Mouse (Mus musculus) forebrain, postnatal 0 days (tissue): Measurements from ENCODE around the gene Dlgap1. TPM values are rescaled to one million over a fixed set of nuclear protein-coding genes. Genes with fewer than 3 reads are reported as not detected.
A peak's percentile ranks its signal among the peaks of the same experiment; 100 is the strongest.

ENCODE experiments used
- ATAC-seq: fragments of 200-750 bp; cut with Nextera tagmentation; 2 replicates; pipeline ENCODE4 v1.8.0; 2017; ENCODE audit warnings: mild to moderate bottlenecking, moderate library complexity
- DNase-seq: peaks from one replicate; pipeline ENCODE4 v3.0.0-alpha.2; 2015
- H3K27ac ChIP-seq: fragments of 300-500 bp; sonication (generic); 2 replicates; pipeline ENCODE4 v1.5.1; 2014; ENCODE audit warnings: low read depth, mild to moderate bottlenecking, antibody characterized with exemption, low read length, moderate library complexity, mixed read lengths
- H3K27me3 ChIP-seq: fragments of 300-500 bp; sonication (generic); 2 replicates; pipeline ENCODE4 v1.6.1; 2014; ENCODE audit warnings: mild to moderate bottlenecking, low read length, mixed read lengths; ENCODE audit not compliant: insufficient read depth
- H3K36me3 ChIP-seq: fragments of 300-500 bp; sonication (generic); 2 replicates; pipeline ENCODE4 v1.6.1; 2014; ENCODE audit warnings: mild to moderate bottlenecking, moderate library complexity; ENCODE audit not compliant: insufficient read depth
- H3K4me1 ChIP-seq: fragments of 300-500 bp; sonication (generic); 2 replicates; pipeline ENCODE4 v1.6.1; 2014; ENCODE audit warnings: antibody characterized with exemption; ENCODE audit not compliant: insufficient read depth
- H3K4me2 ChIP-seq: fragments of 300-500 bp; sonication (generic); 2 replicates; pipeline ENCODE4 v1.6.1; 2014; ENCODE audit warnings: low read depth, mild to moderate bottlenecking, moderate library complexity
- H3K4me3 ChIP-seq: fragments of 300-500 bp; sonication (generic); 2 replicates; pipeline ENCODE4 v1.5.1; 2014; ENCODE audit warnings: low read depth, low read length, mixed read lengths
- H3K9ac ChIP-seq: fragments of 300-500 bp; sonication (generic); 2 replicates; pipeline ENCODE4 v1.6.1; 2014; ENCODE audit warnings: mild to moderate bottlenecking
- H3K9me3 ChIP-seq: fragments of 300-500 bp; sonication (generic); 2 replicates; pipeline ENCODE4 v1.6.1; 2016; ENCODE audit warnings: low read length
- CTCF ChIP-seq: sonication (generic); IDR thresholded peaks from 2 replicates; pipeline ENCODE4 v1.5.1; 2016; ENCODE audit warnings: antibody characterized with exemption, control low read depth, low read depth
- WGBS: fragments of 180-500 bp; shearing (Covaris S2); extraction: QIAGEN DNeasy Blood & Tissue Kit; methylation state at CpG from one replicate; pipeline ENCODE4 v1.1.7; 2014; 5-methylcytosine and 5-hydroxymethylcytosine counted together
- polyA plus RNA-seq: library from polyadenylated mRNA; unstranded; fragments of >200 nt; fragmentation: Nextera tagmentation; extraction: Ambion mirVana; gene quantifications from 2 replicates; pipeline ENCODE4 v1.2.1, GENCODE M21; 2015
- total RNA-seq: library from RNA; depleted of rRNA; stranded (reverse); fragments of >200 nt; gene quantifications from 2 replicates; pipeline ENCODE4 v1.2.3, GENCODE M21; 2014

The Dlgap1 gene
- total and polyA plus RNA-seq, 2 experiments from 2014 or later = 44.8 to 105 TPM

- ATAC-seq (no peak), DNase-seq (no peak)
- H3K9ac ChIP-seq = no peak overlapping the region
- no peaks in the 10 kb centered on the region for H3K9me3 ChIP-seq
- H3K27me3 ChIP-seq = no peaks in the 10 kb centered on the region
- no peaks in the 10 kb centered on the region for H3K4me1 ChIP-seq
- TF ChIP-seq CTCF = no peak
- no peak overlapping the region for H3K4me3 ChIP-seq
- H3K36me3 ChIP-seq = no peaks in the 10 kb centered on the region
- H3K27ac ChIP-seq = no peak overlapping the region
- 57% methylated on average over 3 of the region's 3 CpGs for WGBS
- no peak overlapping the region for H3K4me2 ChIP-seq
These were observed 294.3 kb downstream of the Dlgap1 start for GRCm38 (mm10) chr17:70263156-70263555.

- Histone ChIP-seq H3K9me3 (no peaks in the 10 kb centered on the region), H3K4me2 (no peak overlapping the region), H3K27ac (no peak overlapping the region), H3K4me1 (no peaks in the 10 kb centered on the region), H3K9ac (no peak overlapping the region), H3K27me3 (no peaks in the 10 kb centered on the region), H3K36me3 (no peaks in the 10 kb centered on the region), H3K4me3 (no peak overlapping the region)
- WGBS = 61% methylated on average over 2 of the region's 2 CpGs
- no peak for ATAC-seq
- no peak for DNase-seq
- TF ChIP-seq CTCF = no peak
These were observed 303.3 kb downstream of the Dlgap1 start for GRCm38 (mm10) chr17:70272125-70272524.

GRCm38 (mm10) chr17:70287708-70288107 is 318.8 kb downstream of the Dlgap1 start:
- no peak overlapping the region for H3K4me2 ChIP-seq
- DNase-seq (no peak), ATAC-seq (no peak)
- no peaks in the 10 kb centered on the region for H3K9me3 ChIP-seq
- no peaks in the 10 kb centered on the region for H3K4me1 ChIP-seq
- TF ChIP-seq CTCF = no peak
- H3K36me3 ChIP-seq = no peaks in the 10 kb centered on the region
- no peak overlapping the region for H3K4me3 ChIP-seq
- no peak overlapping the region for H3K27ac ChIP-seq
- no peak overlapping the region for H3K9ac ChIP-seq
- H3K27me3 ChIP-seq = no peaks in the 10 kb centered on the region
- WGBS = 92% methylated on average over 2 of the region's 2 CpGs

GRCm38 (mm10) chr17:70294106-70294505 is 325.2 kb downstream of the Dlgap1 start:
- DNase-seq (peak; percentile 71), ATAC-seq (peak; percentile 92)
- H3K4me3 ChIP-seq = no peak overlapping the region
- 58% methylated on average over 7 of the region's 7 CpGs for WGBS
- no peaks in the 10 kb centered on the region for H3K27me3 ChIP-seq
- TF ChIP-seq CTCF = no peak
- H3K36me3 ChIP-seq = no peaks in the 10 kb centered on the region
- H3K4me1 ChIP-seq = no peaks in the 10 kb centered on the region
- H3K27ac ChIP-seq = peak overlapping the region; percentile 58
- no peak overlapping the region for H3K4me2 ChIP-seq
- H3K9me3 ChIP-seq = no peaks in the 10 kb centered on the region
- H3K9ac ChIP-seq = no peak overlapping the region

- DNase-seq = no peak
- no peaks in the 10 kb centered on the region for H3K4me1 ChIP-seq
- H3K27me3 ChIP-seq = no peaks in the 10 kb centered on the region
- no peak overlapping the region for H3K27ac ChIP-seq
- H3K4me2 ChIP-seq = no peak overlapping the region
- H3K9me3 ChIP-seq = no peaks in the 10 kb centered on the region
- ATAC-seq = peak; percentile 20; the same call in 1 of the 2 replicates
- H3K4me3 ChIP-seq = no peak overlapping the region
- H3K36me3 ChIP-seq = no peaks in the 10 kb centered on the region
- 0 out of 2 replicates have a peak, but pooled peaks have one; percentile 5 for TF ChIP-seq CTCF
- 52% methylated on average over 9 of the region's 9 CpGs for WGBS
- H3K9ac ChIP-seq = no peak overlapping the region
These were observed 333.1 kb downstream of the Dlgap1 start for GRCm38 (mm10) chr17:70301941-70302478.

GRCm38 (mm10) chr17:70302656-70303055 is 333.8 kb downstream of the Dlgap1 start:
- 48% methylated on average over 2 of the region's 2 CpGs for WGBS
- peak; percentile 45 for DNase-seq
- Histone ChIP-seq H3K9ac (no peak overlapping the region), H3K9me3 (no peaks in the 10 kb centered on the region), H3K36me3 (no peaks in the 10 kb centered on the region), H3K4me3 (no peak overlapping the region), H3K27me3 (no peaks in the 10 kb centered on the region), H3K4me2 (no peak overlapping the region), H3K27ac (no peak overlapping the region), H3K4me1 (no peaks in the 10 kb centered on the region)
- no peak; the same call in 1 of the 2 replicates for ATAC-seq
- TF ChIP-seq CTCF = no peak

GRCm38 (mm10) chr17:70305021-70305420 is 336.1 kb downstream of the Dlgap1 start:
- TF ChIP-seq CTCF = no peak
- no peak overlapping the region for H3K4me2 ChIP-seq
- H3K4me1 ChIP-seq = no peaks in the 10 kb centered on the region
- H3K4me3 ChIP-seq = no peak overlapping the region
- WGBS = 74% methylated on average over 5 of the region's 5 CpGs
- ATAC-seq (no peak), DNase-seq (no peak)
- no peaks in the 10 kb centered on the region for H3K9me3 ChIP-seq
- no peaks in the 10 kb centered on the region for H3K36me3 ChIP-seq
- H3K27ac ChIP-seq = no peak overlapping the region
- H3K9ac ChIP-seq = no peak overlapping the region
- no peaks in the 10 kb centered on the region for H3K27me3 ChIP-seq
